Mouse (Mus musculus) megakaryocyte, embryonic 14.5 days (primary cell): ENCODE data around the gene Emid1.

Experiments used
- FLI1 ChIP-seq: IDR thresholded peaks from 2 replicates; pipeline ENCODE4 v1.6.1; 2012; ENCODE audit warnings: low read length, inconsistent platforms, mixed read lengths
- GATA1 ChIP-seq: IDR thresholded peaks from 3 replicates; pipeline ENCODE4 v1.6.1; 2012; ENCODE audit warnings: mixed read lengths, low read length, inconsistent platforms, borderline replicate concordance

DNA sequence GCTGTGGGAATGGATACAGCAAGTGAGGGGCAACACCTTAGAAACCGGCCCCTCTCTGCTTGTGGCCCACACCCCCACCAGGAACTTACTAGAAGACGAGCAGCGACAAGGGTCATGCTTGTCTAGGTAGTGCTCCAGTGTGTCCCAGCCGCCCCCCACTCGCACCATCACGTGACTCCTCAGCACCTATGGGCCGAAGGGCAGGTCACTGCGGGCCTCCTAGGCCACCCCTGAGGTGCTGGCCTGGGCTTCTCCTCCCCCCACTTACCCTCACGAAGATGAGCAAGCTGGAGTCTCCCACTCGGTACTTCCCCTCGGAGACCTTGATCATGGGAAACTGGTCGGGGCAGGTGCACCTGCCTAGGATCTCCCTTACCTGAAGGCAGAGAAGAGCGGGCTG, 89.7 kb downstream of the Emid1 start:
- TF ChIP-seq GATA1: no peak
- no peak for TF ChIP-seq FLI1
